Mouse (Mus musculus) heart, postnatal 0 days (tissue): Measurements from ENCODE around the gene Grip2. TPM values are rescaled to one million over a fixed set of nuclear protein-coding genes. Genes with fewer than 3 reads are reported as not detected.

Experiments
- ATAC-seq: fragments of 200-750 bp; cut with Nextera tagmentation; 2 replicates; pipeline ENCODE4 v1.8.0; 2017; ENCODE audit warnings: low read depth, moderate number of reproducible peaks, moderate library complexity; ENCODE audit not compliant: insufficient read depth
- DNase-seq: peaks from one replicate; pipeline ENCODE4 v3.0.0-alpha.2; 2016; ENCODE audit warnings: low spot score
- H3K27ac ChIP-seq: fragments of 300-500 bp; sonication (generic); 2 replicates; pipeline ENCODE4 v1.5.1; 2014; ENCODE audit warnings: low read depth, mild to moderate bottlenecking
- H3K27me3 ChIP-seq: fragments of 300-500 bp; sonication (generic); 2 replicates; pipeline ENCODE4 v1.6.1; 2014; ENCODE audit warnings: low read length, mixed read lengths; ENCODE audit not compliant: control insufficient read depth, insufficient read depth
- H3K36me3 ChIP-seq: fragments of 300-500 bp; sonication (generic); replicated peaks from 2 replicates; pipeline ENCODE4 v1.6.1; 2014; ENCODE audit warnings: low read length, mixed read lengths; ENCODE audit not compliant: control insufficient read depth, insufficient read depth
- H3K4me1 ChIP-seq: fragments of 300-500 bp; sonication (generic); 2 replicates; pipeline ENCODE4 v1.6.1; 2014; ENCODE audit warnings: antibody characterized with exemption; ENCODE audit not compliant: control insufficient read depth, insufficient read depth
- H3K4me2 ChIP-seq: fragments of 300-500 bp; sonication (generic); 2 replicates; pipeline ENCODE4 v1.6.1; 2014; ENCODE audit warnings: low read depth, mild to moderate bottlenecking, low read length, moderate library complexity
- H3K4me3 ChIP-seq: fragments of 300-500 bp; sonication (generic); 2 replicates; pipeline ENCODE4 v1.5.1; 2014; ENCODE audit warnings: low read depth, low read length
- H3K9ac ChIP-seq: fragments of 300-500 bp; sonication (generic); replicated peaks from 2 replicates; pipeline ENCODE4 v1.6.1; 2014; ENCODE audit warnings: low read depth, low read length, mixed read lengths
- H3K9me3 ChIP-seq: fragments of 300-500 bp; sonication (generic); replicated peaks from 2 replicates; pipeline ENCODE4 v1.6.1; 2016; ENCODE audit warnings: low read length; ENCODE audit not compliant: control insufficient read depth
- CTCF ChIP-seq: IDR thresholded peaks from 2 replicates; pipeline ENCODE4 v1.5.1; 2016; ENCODE audit warnings: antibody characterized with exemption, control low read depth, low read depth
- EP300 ChIP-seq: IDR thresholded peaks from 2 replicates; pipeline ENCODE4 v1.6.1; 2016; ENCODE audit warnings: antibody characterized with exemption, low read depth
- WGBS: fragments of 180-500 bp; shearing (Covaris S2); extraction: QIAGEN DNeasy Blood & Tissue Kit; methylation state at CpG from one replicate; pipeline ENCODE4 v1.1.7; 2014; 5-methylcytosine and 5-hydroxymethylcytosine counted together
- polyA plus RNA-seq: library from polyadenylated mRNA; unstranded; fragments of >200 nt; fragmentation: Nextera tagmentation; extraction: Ambion mirVana; gene quantifications from 2 replicates; pipeline ENCODE4 v1.2.1, GENCODE M21; 2015
- total RNA-seq: library from RNA; depleted of rRNA; stranded (reverse); fragments of >200 nt; gene quantifications from 2 replicates; pipeline ENCODE4 v1.2.3, GENCODE M21; 2014; ENCODE audit warnings: low replicate concordance

The Grip2 gene
- total and polyA plus RNA-seq, 2 experiments from 2014 or later, result 7.6 to 14.7 TPM

GRCm38 (mm10) chr6:91728939-91729619 lies 98.0 kb downstream of the Grip2 start:
- TF ChIP-seq CTCF, result no peak
- TF ChIP-seq EP300, result no peak
- 50% methylated on average over 6 of the region's 6 CpGs for WGBS
- Histone ChIP-seq H3K4me2 (no peak overlapping the region), H3K4me1 (peaks cover 15% of the 10 kb centered on the region), H3K36me3 (peaks cover 68% of the 10 kb centered on the region), H3K9ac (no peak overlapping the region), H3K27ac (peak overlapping the region; percentile 52), H3K9me3 (no peaks in the 10 kb centered on the region), H3K4me3 (no peak overlapping the region), H3K27me3 (no peaks in the 10 kb centered on the region)
- DNase-seq, result no peak
- peak; percentile 17 for ATAC-seq

DNA sequence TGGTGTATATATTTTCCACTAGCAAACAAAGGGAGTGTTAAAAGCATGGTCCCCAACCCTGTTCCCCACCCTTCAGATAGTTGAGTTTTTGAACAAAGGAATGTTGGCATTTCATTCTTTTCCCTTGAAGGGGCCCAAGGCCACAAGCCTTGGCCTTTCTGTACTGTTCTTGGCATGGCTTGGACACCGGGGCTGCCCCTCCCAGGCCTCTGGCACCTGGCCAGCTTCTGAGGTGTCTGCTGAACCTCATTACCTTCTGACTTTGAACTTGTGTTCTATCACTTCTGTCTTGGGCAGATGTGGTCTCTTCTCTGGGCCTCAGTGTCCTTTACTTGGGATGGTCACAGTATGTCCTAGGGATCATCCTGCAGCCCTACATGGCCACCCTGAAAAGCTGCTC lies 99.7 kb downstream of the Grip2 start:
- Histone ChIP-seq H3K9me3 (no peaks in the 10 kb centered on the region), H3K4me3 (no peak overlapping the region), H3K27me3 (no peaks in the 10 kb centered on the region), H3K27ac (peak overlapping the region; percentile 41; the same call in 1 of the 2 replicates), H3K9ac (no peak overlapping the region), H3K4me2 (no peak overlapping the region), H3K4me1 (peaks cover 15% of the 10 kb centered on the region), H3K36me3 (peaks cover 71% of the 10 kb centered on the region)
- no peak for DNase-seq
- TF ChIP-seq EP300, result peak; percentile 35; the same call in 1 of the 2 replicates
- no peak for TF ChIP-seq CTCF
- 33% methylated on average over 1 of the region's 1 CpGs for WGBS
- ATAC-seq, result no peak

GRCm38 (mm10) chr6:91721215-91721701 lies 105.8 kb downstream of the Grip2 start:
- H3K27me3 ChIP-seq, result no peaks in the 10 kb centered on the region
- H3K4me3 ChIP-seq, result no peak overlapping the region
- DNase-seq (peak; percentile 39), ATAC-seq (peak; percentile 77)
- H3K36me3 ChIP-seq, result peaks cover 50% of the 10 kb centered on the region
- H3K4me2 ChIP-seq, result no peak overlapping the region
- 53% methylated on average over 12 of the region's 12 CpGs for WGBS
- no peaks in the 10 kb centered on the region; the same call in 1 of the 2 replicates for H3K4me1 ChIP-seq
- no peak overlapping the region; the same call in 1 of the 2 replicates for H3K27ac ChIP-seq
- no peaks in the 10 kb centered on the region for H3K9me3 ChIP-seq
- no peak for TF ChIP-seq CTCF
- peak; percentile 97 for TF ChIP-seq EP300
- no peak overlapping the region for H3K9ac ChIP-seq

GRCm38 (mm10) chr6:91720588-91721214 lies 106.3 kb downstream of the Grip2 start:
- ATAC-seq (no peak), DNase-seq (no peak)
- TF ChIP-seq CTCF (no peak), EP300 (no peak)
- H3K9me3 ChIP-seq, result no peaks in the 10 kb centered on the region
- no peak overlapping the region for H3K4me2 ChIP-seq
- H3K27me3 ChIP-seq, result no peaks in the 10 kb centered on the region
- peaks cover 46% of the 10 kb centered on the region for H3K36me3 ChIP-seq
- no peak overlapping the region for H3K9ac ChIP-seq
- 67% methylated on average over 4 of the region's 4 CpGs for WGBS
- no peak overlapping the region for H3K4me3 ChIP-seq
- peak overlapping the region; percentile 36 for H3K27ac ChIP-seq
- H3K4me1 ChIP-seq, result no peaks in the 10 kb centered on the region; the same call in 1 of the 2 replicates

GRCm38 (mm10) chr6:91719865-91720533 lies 107.1 kb downstream of the Grip2 start:
- Histone ChIP-seq H3K4me1 (no peaks in the 10 kb centered on the region; the same call in 1 of the 2 replicates), H3K9ac (0 out of 2 replicates have a peak overlapping the region, but pooled peaks have one; percentile 4), H3K27ac (peak overlapping the region; percentile 36), H3K27me3 (no peaks in the 10 kb centered on the region), H3K9me3 (no peaks in the 10 kb centered on the region), H3K4me2 (no peak overlapping the region), H3K36me3 (peaks cover 40% of the 10 kb centered on the region), H3K4me3 (no peak overlapping the region)
- no peak for ATAC-seq
- DNase-seq, result no peak
- WGBS, result 31% methylated on average over 9 of the region's 9 CpGs
- TF ChIP-seq EP300, result no peak
- no peak for TF ChIP-seq CTCF
